Mouse (Mus musculus) testis, postnatal 14 days (tissue): Measurements from ENCODE around the gene Rpl38.
A peak's percentile ranks its signal among the peaks of the same experiment; 100 is the strongest.

ENCODE experiments used
- DNase-seq: peaks from one replicate; pipeline ENCODE4 v3.0.0; 2021; ENCODE audit warnings: low spot score

Rpl38 gene

GRCm38 (mm10) chr11:114704071-114704913 lies 36.0 kb downstream of the Rpl38 start:
- DNase-seq = no peak

- no peak for DNase-seq
These were observed 38.0 kb downstream of the Rpl38 start for GRCm38 (mm10) chr11:114706358-114706757.

GRCm38 (mm10) chr11:114711393-114711792 lies 43.1 kb downstream of the Rpl38 start:
- DNase-seq = no peak

- no peak for DNase-seq
These were observed 43.5 kb downstream of the Rpl38 start for GRCm38 (mm10) chr11:114711861-114712260.

GRCm38 (mm10) chr11:114714526-114714925 lies 46.2 kb downstream of the Rpl38 start:
- no peak for DNase-seq

- DNase-seq = peak; percentile 29
These were observed 47.2 kb downstream of the Rpl38 start for GRCm38 (mm10) chr11:114715531-114715930.

GRCm38 (mm10) chr11:114720535-114720934 lies 52.2 kb downstream of the Rpl38 start:
- no peak for DNase-seq
